Mouse (Mus musculus) embryonic facial prominence, embryonic 11.5 days (tissue): Measurements from ENCODE around the gene Cd209a. TPM values are rescaled to one million over a fixed set of nuclear protein-coding genes. Genes with fewer than 3 reads are reported as not detected.

Experiments
- microRNA-seq: library from miRNA; unstranded; fragments of <30 nt; microRNA quantifications from one replicate; pipeline ENCODE4, GENCODE M21; 2016; ENCODE audit warnings: borderline number of aligned reads
- polyA plus RNA-seq: library from polyadenylated mRNA; unstranded; fragments of >200 nt; fragmentation: Nextera tagmentation; extraction: Ambion mirVana; gene quantifications from 2 replicates; pipeline ENCODE4 v1.2.1, GENCODE M21; 2014

Cd209a gene
- polyA plus RNA-seq, 1 experiment from 2014 or later, result not detected

Small RNAs within 50 kb of the gene (microRNA-seq; reads per million reads assigned to microRNA genes)
- not detected for gene Gm24934

Other genes with a start within 250 kb of the Cd209a start
- 43.1 and 43.6 TPM in 2 replicates for gene Mcoln1, start 248.5 kb downstream of the Cd209a start, polyA plus RNA-seq
- gene Pnpla6, start 233.6 kb downstream of the Cd209a start, polyA plus RNA-seq, result 13.6 and 17.5 TPM in 2 replicates
- 2.5 and 5.4 TPM in 2 replicates for gene C330021F23Rik, start 181.0 kb downstream of the Cd209a start, polyA plus RNA-seq
- 5.1 and 8.9 TPM in 2 replicates for gene Camsap3, start 161.7 kb downstream of the Cd209a start, polyA plus RNA-seq
- gene Xab2, start 127.7 kb downstream of the Cd209a start, polyA plus RNA-seq, result 61.4 and 61.6 TPM in 2 replicates
- gene Pet100, start 127.4 kb downstream of the Cd209a start, polyA plus RNA-seq, result 73.5 and 84.1 TPM in 2 replicates
- gene Pcp2, start 123.4 kb downstream of the Cd209a start, polyA plus RNA-seq, result 1.5 and 2.2 TPM in 2 replicates
- 24.9 and 26.5 TPM in 2 replicates for gene Stxbp2, start 118.0 kb downstream of the Cd209a start, polyA plus RNA-seq
- 0.42 TPM in 1 of 2 replicates, not detected in the other for gene Retn, start 93.2 kb downstream of the Cd209a start, polyA plus RNA-seq
- gene Mcemp1, start 83.2 kb downstream of the Cd209a start, polyA plus RNA-seq, result 0.28 TPM in 1 of 2 replicates, not detected in the other
- 7.8 and 10.8 TPM in 2 replicates for gene Fcor, start 76.6 kb downstream of the Cd209a start, polyA plus RNA-seq
- gene Trappc5, start 72.7 kb downstream of the Cd209a start, polyA plus RNA-seq, result 36.8 and 38.6 TPM in 2 replicates
- gene Fcer2a, start 54.8 kb downstream of the Cd209a start, polyA plus RNA-seq, result 0.25 and 0.36 TPM in 2 replicates
- gene Clec4g, start 28.3 kb downstream of the Cd209a start, polyA plus RNA-seq, result 0.28 TPM in 2 replicates
- gene Cd209e, start 105.3 kb upstream of the Cd209a start, polyA plus RNA-seq, result not detected in 2 replicates
- not detected in 2 replicates for gene Cd209d, start 129.6 kb upstream of the Cd209a start, polyA plus RNA-seq
- not detected in 2 replicates for gene Cd209b, start 177.9 kb upstream of the Cd209a start, polyA plus RNA-seq
- gene Cd209c, start 205.8 kb upstream of the Cd209a start, polyA plus RNA-seq, result 0.18 and 0.60 TPM in 2 replicates